Mouse (Mus musculus) cerebellum, postnatal 36 days (tissue): ENCODE data around the gene Tnn.

Source experiments
- DNase-seq, 2 experiments: peaks; one replicate each; pipeline ENCODE4 v3.0.0; 2021 to 2022; ENCODE audit warnings: mixed read lengths in 2 of 2

Tnn gene

GRCm38 (mm10) chr1:160080800-160081436 lies 72.5 kb downstream of the Tnn start:
- DNase-seq: peak; percentile 75 to 85

GRCm38 (mm10) chr1:160078882-160079661 lies 74.3 kb downstream of the Tnn start:
- DNase-seq: no peak

- no peak for DNase-seq
Measured at GRCm38 (mm10) chr1:160064547-160065144, 88.7 kb downstream of the Tnn start.

- no peak for DNase-seq
Measured at GRCm38 (mm10) chr1:160061725-160062366, 91.5 kb downstream of the Tnn start.

GRCm38 (mm10) chr1:160061321-160061720 lies 92.1 kb downstream of the Tnn start:
- no peak for DNase-seq

- DNase-seq: no peak
Measured at GRCm38 (mm10) chr1:160060542-160060941, 92.8 kb downstream of the Tnn start.

GRCm38 (mm10) chr1:160059908-160060307 lies 93.5 kb downstream of the Tnn start:
- no peak for DNase-seq

GRCm38 (mm10) chr1:160057657-160058056 lies 95.7 kb downstream of the Tnn start:
- DNase-seq: no peak

GRCm38 (mm10) chr1:160054366-160055078 lies 98.9 kb downstream of the Tnn start:
- DNase-seq: no peak

GRCm38 (mm10) chr1:160053510-160054305 lies 99.7 kb downstream of the Tnn start:
- no peak for DNase-seq

- DNase-seq: no peak
Measured at GRCm38 (mm10) chr1:160052556-160053315, 100.6 kb downstream of the Tnn start.

GRCm38 (mm10) chr1:160050898-160051297 lies 102.5 kb downstream of the Tnn start:
- DNase-seq: no peak

- DNase-seq: no peak
Measured at GRCm38 (mm10) chr1:160049131-160049880, 104.1 kb downstream of the Tnn start.

GRCm38 (mm10) chr1:160047481-160047931 lies 105.9 kb downstream of the Tnn start:
- DNase-seq: no peak

GRCm38 (mm10) chr1:160046786-160047185 lies 106.6 kb downstream of the Tnn start:
- peak; percentile 40 to 43 for DNase-seq

- no peak for DNase-seq
Measured at GRCm38 (mm10) chr1:160045971-160046370, 107.4 kb downstream of the Tnn start.

- DNase-seq: no peak
Measured at GRCm38 (mm10) chr1:160045056-160045715, 108.2 kb downstream of the Tnn start.

- DNase-seq: peak in 1 of 2 experiments; percentile 33
Measured at GRCm38 (mm10) chr1:160044237-160045021, 109.0 kb downstream of the Tnn start, which contains the start of gene 4930523C07Rik. TSS of gene 4930523C07Rik (plus strand) at chr1:160044382.
